Mouse (Mus musculus) forebrain, embryonic 12.5 days (tissue): ENCODE results near the gene Itga8. TPM values are rescaled to one million over a fixed set of nuclear protein-coding genes. Genes with fewer than 3 reads are reported as not detected.

ENCODE experiments used
- ATAC-seq: fragments of 200-750 bp; cut with Nextera tagmentation; 2 replicates; pipeline ENCODE4 v1.8.0; 2017; ENCODE audit warnings: moderate TSS enrichment; ENCODE audit not compliant: low FRiP score
- H3K27ac ChIP-seq: fragments of 300-500 bp; sonication (generic); 2 replicates; pipeline ENCODE4 v1.5.1; 2016; ENCODE audit warnings: mild to moderate bottlenecking
- H3K27me3 ChIP-seq: fragments of 300-500 bp; sonication (generic); 2 replicates; pipeline ENCODE4 v1.6.1; 2016; ENCODE audit warnings: mild to moderate bottlenecking
- H3K36me3 ChIP-seq: fragments of 300-500 bp; sonication (generic); replicated peaks from 2 replicates; pipeline ENCODE4 v1.6.1; 2016; ENCODE audit warnings: mild to moderate bottlenecking
- H3K4me1 ChIP-seq: fragments of 300-500 bp; sonication (generic); 2 replicates; pipeline ENCODE4 v1.6.1; 2016
- H3K4me2 ChIP-seq: fragments of 300-500 bp; sonication (generic); 2 replicates; pipeline ENCODE4 v1.6.1; 2016; ENCODE audit warnings: mild to moderate bottlenecking, moderate library complexity
- H3K4me3 ChIP-seq: fragments of 300-500 bp; sonication (generic); replicated peaks from 2 replicates; pipeline ENCODE4 v1.5.1; 2016; ENCODE audit warnings: mild to moderate bottlenecking
- H3K9ac ChIP-seq: fragments of 300-500 bp; sonication (generic); 2 replicates; pipeline ENCODE4 v1.6.1; 2016; ENCODE audit warnings: mild to moderate bottlenecking
- H3K9me3 ChIP-seq: fragments of 300-500 bp; sonication (generic); 2 replicates; pipeline ENCODE4 v1.6.1; 2016
- WGBS: fragments of 180-500 bp; shearing (Covaris S2); methylation state at CpG from one replicate; pipeline ENCODE4 v1.1.7; 2016; 5-methylcytosine and 5-hydroxymethylcytosine counted together
- polyA plus RNA-seq: library from polyadenylated mRNA; unstranded; fragments of >200 nt; fragmentation: Nextera tagmentation; extraction: Ambion mirVana; gene quantifications from 2 replicates; pipeline ENCODE4 v1.2.1, GENCODE M21; 2016

The Itga8 gene
- polyA plus RNA-seq, 1 experiment from 2014 or later: 4.8 TPM

GRCm38 (mm10) chr2:12109306-12109705 lies 192.4 kb downstream of the Itga8 start:
- no peak overlapping the region for H3K4me2 ChIP-seq
- H3K4me3 ChIP-seq: no peak overlapping the region

GRCm38 (mm10) chr2:12108306-12108705 lies 193.4 kb downstream of the Itga8 start:
- no peaks in the 10 kb centered on the region for H3K27me3 ChIP-seq
- no peaks in the 10 kb centered on the region for H3K4me1 ChIP-seq
- no peak overlapping the region for H3K9ac ChIP-seq
- no peak overlapping the region for H3K4me3 ChIP-seq
- H3K27ac ChIP-seq: no peak overlapping the region
- no peaks in the 10 kb centered on the region for H3K9me3 ChIP-seq
- no peak for ATAC-seq
- H3K4me2 ChIP-seq: no peak overlapping the region
- no peaks in the 10 kb centered on the region for H3K36me3 ChIP-seq
- 87% methylated on average over 2 of the region's 2 CpGs for WGBS

More at GRCm38 (mm10) chr2:12109306-12109705, 192.4 kb downstream of the Itga8 start:
- Histone ChIP-seq H3K36me3 (no peaks in the 10 kb centered on the region), H3K9me3 (no peaks in the 10 kb centered on the region), H3K4me1 (no peaks in the 10 kb centered on the region), H3K27me3 (no peaks in the 10 kb centered on the region), H3K27ac (no peak overlapping the region), H3K9ac (no peak overlapping the region)
- WGBS: 91% methylated on average over 3 of the region's 3 CpGs
- no peak for ATAC-seq

GRCm38 (mm10) chr2:12107265-12107664 lies 194.5 kb downstream of the Itga8 start:
- Histone ChIP-seq H3K9ac (no peak overlapping the region), H3K27ac (no peak overlapping the region), H3K4me3 (no peak overlapping the region), H3K4me1 (no peaks in the 10 kb centered on the region), H3K27me3 (no peaks in the 10 kb centered on the region), H3K4me2 (no peak overlapping the region), H3K9me3 (no peaks in the 10 kb centered on the region), H3K36me3 (no peaks in the 10 kb centered on the region)
- WGBS: 82% methylated on average over 2 of the region's 2 CpGs
- ATAC-seq: no peak

GRCm38 (mm10) chr2:12103183-12103582 lies 198.5 kb downstream of the Itga8 start:
- Histone ChIP-seq H3K9me3 (no peaks in the 10 kb centered on the region), H3K27ac (no peak overlapping the region), H3K4me1 (no peaks in the 10 kb centered on the region), H3K4me2 (no peak overlapping the region), H3K27me3 (no peaks in the 10 kb centered on the region), H3K4me3 (no peak overlapping the region), H3K36me3 (no peaks in the 10 kb centered on the region), H3K9ac (no peak overlapping the region)
- WGBS: 82% methylated on average over 1 of the region's 1 CpGs
- no peak for ATAC-seq

GRCm38 (mm10) chr2:12092203-12092984 lies 209.3 kb downstream of the Itga8 start:
- Histone ChIP-seq H3K4me2 (no peak overlapping the region), H3K4me1 (no peaks in the 10 kb centered on the region), H3K4me3 (no peak overlapping the region), H3K36me3 (no peaks in the 10 kb centered on the region), H3K9me3 (no peaks in the 10 kb centered on the region), H3K9ac (no peak overlapping the region), H3K27ac (no peak overlapping the region), H3K27me3 (no peaks in the 10 kb centered on the region)
- WGBS: 79% methylated on average over 7 of the region's 7 CpGs
- no peak for ATAC-seq

GRCm38 (mm10) chr2:12090993-12091392 lies 210.7 kb downstream of the Itga8 start:
- H3K4me1 ChIP-seq: no peaks in the 10 kb centered on the region
- H3K36me3 ChIP-seq: no peaks in the 10 kb centered on the region
- H3K4me2 ChIP-seq: no peak overlapping the region
- H3K27ac ChIP-seq: no peak overlapping the region
- ATAC-seq: no peak
- 87% methylated on average over 2 of the region's 2 CpGs for WGBS
- no peaks in the 10 kb centered on the region for H3K9me3 ChIP-seq
- H3K9ac ChIP-seq: no peak overlapping the region
- no peak overlapping the region for H3K4me3 ChIP-seq
- H3K27me3 ChIP-seq: no peaks in the 10 kb centered on the region

- 91% methylated on average over 2 of the region's 2 CpGs for WGBS
- no peak overlapping the region for H3K27ac ChIP-seq
- no peak for ATAC-seq
Measured at GRCm38 (mm10) chr2:12085492-12085891, 216.2 kb downstream of the Itga8 start.

GRCm38 (mm10) chr2:12084341-12084740 lies 217.4 kb downstream of the Itga8 start:
- Histone ChIP-seq H3K9ac (no peak overlapping the region), H3K36me3 (no peaks in the 10 kb centered on the region), H3K4me3 (no peak overlapping the region), H3K27me3 (no peaks in the 10 kb centered on the region), H3K4me1 (no peaks in the 10 kb centered on the region), H3K27ac (no peak overlapping the region), H3K4me2 (no peak overlapping the region), H3K9me3 (no peaks in the 10 kb centered on the region)
- ATAC-seq: no peak
- 89% methylated on average over 4 of the region's 4 CpGs for WGBS

More at GRCm38 (mm10) chr2:12085492-12085891, 216.2 kb downstream of the Itga8 start:
- Histone ChIP-seq H3K9ac (no peak overlapping the region), H3K4me2 (no peak overlapping the region), H3K4me3 (no peak overlapping the region), H3K4me1 (no peaks in the 10 kb centered on the region), H3K9me3 (no peaks in the 10 kb centered on the region), H3K36me3 (no peaks in the 10 kb centered on the region), H3K27me3 (no peaks in the 10 kb centered on the region)

GRCm38 (mm10) chr2:12077266-12077891 lies 224.3 kb downstream of the Itga8 start:
- no peak overlapping the region for H3K4me2 ChIP-seq
- no peak overlapping the region for H3K4me3 ChIP-seq
- no peaks in the 10 kb centered on the region for H3K27me3 ChIP-seq
- WGBS: 91% methylated on average over 2 of the region's 2 CpGs
- no peak overlapping the region for H3K27ac ChIP-seq
- no peak overlapping the region for H3K9ac ChIP-seq
- no peaks in the 10 kb centered on the region for H3K9me3 ChIP-seq
- ATAC-seq: no peak
- no peaks in the 10 kb centered on the region for H3K36me3 ChIP-seq
- no peaks in the 10 kb centered on the region for H3K4me1 ChIP-seq

- ATAC-seq: no peak
- Histone ChIP-seq H3K27me3 (no peaks in the 10 kb centered on the region), H3K4me2 (no peak overlapping the region), H3K4me3 (no peak overlapping the region), H3K36me3 (no peaks in the 10 kb centered on the region), H3K4me1 (no peaks in the 10 kb centered on the region), H3K27ac (no peak overlapping the region), H3K9ac (no peak overlapping the region), H3K9me3 (no peaks in the 10 kb centered on the region)
- WGBS: 81% methylated on average over 6 of the region's 6 CpGs
Measured at GRCm38 (mm10) chr2:12065669-12066399, 235.9 kb downstream of the Itga8 start.

GRCm38 (mm10) chr2:12060034-12060723 lies 241.5 kb downstream of the Itga8 start:
- no peak overlapping the region for H3K4me3 ChIP-seq
- 78% methylated on average over 5 of the region's 5 CpGs for WGBS

More at GRCm38 (mm10) chr2:12060034-12060723, 241.5 kb downstream of the Itga8 start:
- H3K27ac ChIP-seq: no peak overlapping the region
- H3K36me3 ChIP-seq: no peaks in the 10 kb centered on the region
- H3K27me3 ChIP-seq: no peaks in the 10 kb centered on the region
- no peaks in the 10 kb centered on the region for H3K4me1 ChIP-seq
- no peaks in the 10 kb centered on the region for H3K9me3 ChIP-seq
- no peak overlapping the region for H3K4me2 ChIP-seq
- no peak for ATAC-seq
- no peak overlapping the region for H3K9ac ChIP-seq
